Mouse (Mus musculus) frontal cortex, adult 2 months (tissue): ENCODE measurements around the gene Pold4. TPM values are rescaled to one million over a fixed set of nuclear protein-coding genes. Genes with fewer than 3 reads are reported as not detected.

Source experiments
- DNase-seq, 2 experiments: peaks; one replicate each; pipeline ENCODE4 v3.0.0; 2022; ENCODE audit warnings: low spot score in 1 of 2; ENCODE audit errors: extremely low spot score in 1 of 2
- polyA plus RNA-seq: library from polyadenylated mRNA; depleted of rRNA; stranded (reverse); fragments of >200 nt; gene quantifications from 2 replicates; pipeline ENCODE4 v1.2.3, GENCODE M21; 2012; rRNA removed

Gene Pold4
- polyA plus RNA-seq, 1 experiment, result 35.0 TPM

GRCm38 (mm10) chr19:4264171-4264780 lies 32.6 kb downstream of the Pold4 start:
- DNase-seq, result no peak

- DNase-seq, result no peak
Observed at GRCm38 (mm10) chr19:4265956-4266355, 34.3 kb downstream of the Pold4 start.

GRCm38 (mm10) chr19:4268566-4269361 lies 37.1 kb downstream of the Pold4 start, which contains the start of gene Ssh3:
Ssh3 (minus strand) TSS chr19:4269180.
- DNase-seq, result peak; percentile 54 to 76

- no peak for DNase-seq
Observed at GRCm38 (mm10) chr19:4270187-4270586, 38.5 kb downstream of the Pold4 start.

- DNase-seq, result no peak
Observed at GRCm38 (mm10) chr19:4270972-4271371, 39.3 kb downstream of the Pold4 start.

GRCm38 (mm10) chr19:4279487-4279886 lies 47.8 kb downstream of the Pold4 start:
- DNase-seq, result no peak

- no peak for DNase-seq
Observed at GRCm38 (mm10) chr19:4280425-4280824, 48.7 kb downstream of the Pold4 start.

GRCm38 (mm10) chr19:4282898-4283553 lies 51.3 kb downstream of the Pold4 start, which contains the start of gene Ankrd13d:
Ankrd13d (minus strand) TSS chr19:4283137.
- peak; percentile 90 to 94 for DNase-seq

Other genes starting within 250 kb of the Pold4 start
- gene Acy3, start 245.3 kb upstream of the Pold4 start, polyA plus RNA-seq, result 5.6 and 5.8 TPM in 2 replicates
- not detected in 2 replicates for gene Tbx10, start 239.1 kb upstream of the Pold4 start, polyA plus RNA-seq
- gene Nudt8, start 231.3 kb upstream of the Pold4 start, polyA plus RNA-seq, result 7.1 and 8.4 TPM in 2 replicates
- gene Gm49405, start 231.3 kb upstream of the Pold4 start, polyA plus RNA-seq, result 6.3 TPM in 2 replicates
- 287 and 325 TPM in 2 replicates for gene Doc2g, start 228.6 kb upstream of the Pold4 start, polyA plus RNA-seq
- 248 and 270 TPM in 2 replicates for gene Ndufv1, start 219.1 kb upstream of the Pold4 start, polyA plus RNA-seq
- gene Gstp1, start 193.9 kb upstream of the Pold4 start, polyA plus RNA-seq, result 454 and 506 TPM in 2 replicates
- 5.1 and 14.7 TPM in 2 replicates for gene Gstp2, start 185.9 kb upstream of the Pold4 start, polyA plus RNA-seq
- gene Gstp3, start 172.3 kb upstream of the Pold4 start, polyA plus RNA-seq, result not detected in 2 replicates
- gene Cabp2, start 150.3 kb upstream of the Pold4 start, polyA plus RNA-seq, result not detected in 2 replicates
- gene Cdk2ap2, start 134.7 kb upstream of the Pold4 start, polyA plus RNA-seq, result 50.3 and 58.5 TPM in 2 replicates
- 290 and 305 TPM in 2 replicates for gene Pitpnm1, start 131.9 kb upstream of the Pold4 start, polyA plus RNA-seq
- gene Aip, start 106.0 kb upstream of the Pold4 start, polyA plus RNA-seq, result 162 and 174 TPM in 2 replicates
- gene Gpr152, start 92.1 kb upstream of the Pold4 start, polyA plus RNA-seq, result 0.06 and 0.11 TPM in 2 replicates
- 0.12 and 0.17 TPM in 2 replicates for gene Cabp4, start 87.9 kb upstream of the Pold4 start, polyA plus RNA-seq
- gene Coro1b, start 83.3 kb upstream of the Pold4 start, polyA plus RNA-seq, result 183 and 225 TPM in 2 replicates
- gene Ptprcap, start 78.3 kb upstream of the Pold4 start, polyA plus RNA-seq, result 1.9 and 2.3 TPM in 2 replicates
- gene Rps6kb2, start 68.5 kb upstream of the Pold4 start, polyA plus RNA-seq, result 82.4 and 85.6 TPM in 2 replicates
- gene Carns1, start 56.4 kb upstream of the Pold4 start, polyA plus RNA-seq, result 10.7 and 14.3 TPM in 2 replicates
- gene Tbc1d10c, start 40.6 kb upstream of the Pold4 start, polyA plus RNA-seq, result 2.6 and 3.3 TPM in 2 replicates
- gene Ppp1ca, start 39.8 kb upstream of the Pold4 start, polyA plus RNA-seq, result 347 and 379 TPM in 2 replicates
- 18.4 and 19.3 TPM in 2 replicates for gene Rad9a, start 30.2 kb upstream of the Pold4 start, polyA plus RNA-seq
- gene Clcf1, start 17.7 kb upstream of the Pold4 start, polyA plus RNA-seq, result 3.9 and 4.5 TPM in 2 replicates
- not detected in 2 replicates for gene AC109138.7, start 17.5 kb upstream of the Pold4 start, polyA plus RNA-seq
- gene Ssh3, start 37.3 kb downstream of the Pold4 start, polyA plus RNA-seq, result 98.6 and 106 TPM in 2 replicates
- 73.1 and 77.0 TPM in 2 replicates for gene Ankrd13d, start 51.2 kb downstream of the Pold4 start, polyA plus RNA-seq
- gene Grk2, start 74.3 kb downstream of the Pold4 start, polyA plus RNA-seq, result 183 and 199 TPM in 2 replicates
- 68.7 and 69.6 TPM in 2 replicates for gene Kdm2a, start 166.4 kb downstream of the Pold4 start, polyA plus RNA-seq
- gene Rhod, start 207.5 kb downstream of the Pold4 start, polyA plus RNA-seq, result 1.7 and 2.0 TPM in 2 replicates
- 20.5 TPM in 2 replicates for gene Syt12, start 245.5 kb downstream of the Pold4 start, polyA plus RNA-seq